Mouse (Mus musculus) adrenal gland, adult (tissue): ENCODE data around the gene Casp14.

Experiments
- DNase-seq, 2 experiments: peaks; one replicate each; pipeline ENCODE4 v3.0.0; 2022 to 2023; ENCODE audit warnings: low spot score in 1 of 2; ENCODE audit not compliant: inconsistent age in 2 of 2

Gene Casp14

GRCm38 (mm10) chr10:78718056-78718455 is at the start of gene Casp14:
Gene Casp14 (minus strand): TSS chr10:78718294.
- DNase-seq: no peak

- no peak for DNase-seq
These were observed 47.5 kb upstream of the Casp14 start for GRCm38 (mm10) chr10:78765570-78765969.

GRCm38 (mm10) chr10:78756021-78756420 is 37.9 kb upstream of the Casp14 start:
- DNase-seq: peak; percentile 51 to 83

- peak; percentile 59 to 84 for DNase-seq
These were observed 34.5 kb upstream of the Casp14 start, which contains the start of gene Ccdc105 for GRCm38 (mm10) chr10:78752452-78753191. Gene Ccdc105 (minus strand): TSS chr10:78753065.

- no peak for DNase-seq
These were observed 30.9 kb upstream of the Casp14 start for GRCm38 (mm10) chr10:78748946-78749345.

GRCm38 (mm10) chr10:78748161-78748560 is 30.1 kb upstream of the Casp14 start:
- no peak for DNase-seq

- peak in 1 of 2 experiments; percentile 33 for DNase-seq
These were observed 29.1 kb upstream of the Casp14 start for GRCm38 (mm10) chr10:78747035-78747721.

GRCm38 (mm10) chr10:78745453-78746232 is 27.5 kb upstream of the Casp14 start:
- no peak for DNase-seq

- DNase-seq: no peak
These were observed 25.6 kb upstream of the Casp14 start for GRCm38 (mm10) chr10:78743721-78744120.

- no peak for DNase-seq
These were observed 21.7 kb upstream of the Casp14 start for GRCm38 (mm10) chr10:78739821-78740220.

GRCm38 (mm10) chr10:78727876-78728275 is 9.8 kb upstream of the Casp14 start:
- DNase-seq: no peak

GRCm38 (mm10) chr10:78727035-78727434 is 8.9 kb upstream of the Casp14 start:
- DNase-seq: no peak

- DNase-seq: no peak
These were observed 5.3 kb upstream of the Casp14 start for GRCm38 (mm10) chr10:78723416-78723815.

- no peak for DNase-seq
These were observed 4.6 kb upstream of the Casp14 start for GRCm38 (mm10) chr10:78722654-78723053.

- no peak for DNase-seq
These were observed 3.9 kb upstream of the Casp14 start for GRCm38 (mm10) chr10:78722036-78722435.

- no peak for DNase-seq
These were observed 1.9 kb downstream of the Casp14 start for GRCm38 (mm10) chr10:78716231-78716630.

GRCm38 (mm10) chr10:78715156-78715555 is 2.9 kb downstream of the Casp14 start:
- no peak for DNase-seq

GRCm38 (mm10) chr10:78714129-78714528 is 4.0 kb downstream of the Casp14 start:
- DNase-seq: no peak

GRCm38 (mm10) chr10:78710706-78711105 is 7.4 kb downstream of the Casp14 start:
- no peak for DNase-seq

GRCm38 (mm10) chr10:78700881-78701280 is 17.2 kb downstream of the Casp14 start:
- no peak for DNase-seq

- DNase-seq: no peak
These were observed 28.1 kb downstream of the Casp14 start for GRCm38 (mm10) chr10:78689973-78690372.
